Mouse (Mus musculus) mesoderm, embryonic 11.5 days (tissue): ENCODE measurements at regions not wholly inside any gene's neighbourhood (a gene's known extent, or its start where the extent isn't known, plus 50 kb on each side); places are given as distances from the start of the nearest gene placed in this dataset.

Experiments
- DNase-seq: peaks from one replicate; pipeline ENCODE4 v3.0.0-alpha.2; 2012; ENCODE audit warnings: low read depth, low spot score

GRCm38 (mm10) chr6:51207587-51208361 is 224.7 kb upstream of the Nfe2l3 start:
- DNase-seq, result no peak

GRCm38 (mm10) chr6:51208660-51209396 is 223.6 kb upstream of the Nfe2l3 start:
- peak; percentile 94 for DNase-seq

- no peak for DNase-seq
These were observed 221.1 kb upstream of the Nfe2l3 start for GRCm38 (mm10) chr6:51211418-51211817.

GRCm38 (mm10) chr6:51212216-51212615 is 220.3 kb upstream of the Nfe2l3 start:
- DNase-seq, result no peak

GRCm38 (mm10) chr6:51215371-51215770 is 217.1 kb upstream of the Nfe2l3 start:
- no peak for DNase-seq

- no peak for DNase-seq
These were observed 216.0 kb upstream of the Nfe2l3 start for GRCm38 (mm10) chr6:51216472-51216871.

- no peak for DNase-seq
These were observed 212.8 kb upstream of the Nfe2l3 start for GRCm38 (mm10) chr6:51219691-51220090.

- no peak for DNase-seq
These were observed 211.7 kb upstream of the Nfe2l3 start for GRCm38 (mm10) chr6:51220778-51221177.

- DNase-seq, result no peak
These were observed 196.3 kb upstream of the Nfe2l3 start for GRCm38 (mm10) chr6:51236077-51236740.

- no peak for DNase-seq
These were observed 192.4 kb upstream of the Nfe2l3 start for GRCm38 (mm10) chr6:51240039-51240438.

GRCm38 (mm10) chr6:51250233-51250632 is 182.2 kb upstream of the Nfe2l3 start:
- no peak for DNase-seq

GRCm38 (mm10) chr6:51251432-51251831 is 181.0 kb upstream of the Nfe2l3 start:
- DNase-seq, result no peak

GRCm38 (mm10) chr6:51252721-51253120 is 179.7 kb upstream of the Nfe2l3 start:
- DNase-seq, result no peak

GRCm38 (mm10) chr6:51256631-51257030 is 175.8 kb upstream of the Nfe2l3 start:
- DNase-seq, result no peak

- DNase-seq, result no peak
These were observed 174.9 kb upstream of the Nfe2l3 start for GRCm38 (mm10) chr6:51257524-51257923.

GRCm38 (mm10) chr6:51258304-51258703 is 174.2 kb upstream of the Nfe2l3 start:
- no peak for DNase-seq

GRCm38 (mm10) chr6:51263595-51263994 is 168.9 kb upstream of the Nfe2l3 start:
- no peak for DNase-seq

- no peak for DNase-seq
These were observed 167.1 kb upstream of the Nfe2l3 start for GRCm38 (mm10) chr6:51265329-51265728.

- DNase-seq, result no peak
These were observed 165.7 kb upstream of the Nfe2l3 start for GRCm38 (mm10) chr6:51266721-51267120.

GRCm38 (mm10) chr6:51267888-51268287 is 164.6 kb upstream of the Nfe2l3 start:
- no peak for DNase-seq

- no peak for DNase-seq
These were observed 163.5 kb upstream of the Nfe2l3 start for GRCm38 (mm10) chr6:51268931-51269330.

GRCm38 (mm10) chr6:51269617-51270016 is 162.9 kb upstream of the Nfe2l3 start:
- no peak for DNase-seq
